Mouse (Mus musculus) heart, postnatal 10 days (tissue): ENCODE data around the gene Kpna7. TPM values are rescaled to one million over a fixed set of nuclear protein-coding genes. Genes with fewer than 3 reads are reported as not detected.
"Not testable (repeated sequence)": the region's sequence is repeated elsewhere in the genome, so short reads cannot be mapped to it uniquely, and the experiment has no call there.

Experiments used
- DNase-seq, 2 experiments: peaks; one replicate each; pipeline ENCODE4 v3.0.0; 2021
- intact Hi-C: fragments of 180-260 bp; cut with DNase I; formaldehyde crosslinking; loops from one replicate; pipeline ENCODE4 v1.15.1; 2025
- total RNA-seq, 2 experiments: library from RNA; stranded (reverse); gene quantifications; 2 replicates each; pipeline ENCODE4 v1.2.3; 2021

Gene Kpna7
- total RNA-seq, 2 experiments from 2014 or later, result not detected

- intact Hi-C loops, result no loop called here
- DNase-seq, result no peak
Measured at GRCm38 (mm10) chr5:145105694-145106275, 22.0 kb upstream of the Kpna7 start.

- intact Hi-C loops, result no loop called here
- DNase-seq, result no peak
Measured at GRCm38 (mm10) chr5:145104328-145104727, 20.5 kb upstream of the Kpna7 start.

GRCm38 (mm10) chr5:145102706-145103105 is 18.9 kb upstream of the Kpna7 start:
- intact Hi-C loops, result no loop called here
- no peak for DNase-seq

GRCm38 (mm10) chr5:145101451-145101850 is 17.6 kb upstream of the Kpna7 start:
- not testable (repeated sequence) for DNase-seq

GRCm38 (mm10) chr5:145100960-145101359 is 17.1 kb upstream of the Kpna7 start:
- DNase-seq, result peak; percentile 33 to 37
- intact Hi-C loops, result no loop called here

More at GRCm38 (mm10) chr5:145101451-145101850, 17.6 kb upstream of the Kpna7 start:
- intact Hi-C loops, result not testable (repeated sequence)

DNA sequence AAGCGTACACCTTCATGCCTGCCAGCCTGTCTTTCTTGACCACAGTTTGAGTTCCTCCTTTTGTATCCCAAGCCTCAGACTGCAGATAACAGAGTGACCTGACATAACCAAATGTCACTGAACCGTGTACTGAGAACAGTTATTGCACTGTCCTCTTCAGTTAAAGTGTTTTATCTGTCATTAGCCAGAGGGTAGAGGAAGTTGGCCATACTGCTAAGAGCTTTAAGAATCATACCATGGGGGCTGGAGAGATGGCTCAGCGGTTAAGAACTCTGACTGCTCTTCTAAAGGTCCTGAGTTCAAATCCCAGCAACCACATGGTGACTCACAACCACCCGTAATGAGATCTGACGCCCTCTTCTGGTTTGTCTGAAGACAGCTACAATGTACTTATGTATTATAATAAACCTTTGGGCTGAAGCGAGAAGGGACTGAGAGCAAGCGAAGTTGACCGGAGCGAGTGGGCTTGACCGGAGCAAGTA is 14.6 kb upstream of the Kpna7 start:
- intact Hi-C loops, result no loop called here
- DNase-seq, result no peak

GRCm38 (mm10) chr5:145096195-145096594 is 12.4 kb upstream of the Kpna7 start:
- no peak for DNase-seq
- intact Hi-C loops, result no loop called here

DNA sequence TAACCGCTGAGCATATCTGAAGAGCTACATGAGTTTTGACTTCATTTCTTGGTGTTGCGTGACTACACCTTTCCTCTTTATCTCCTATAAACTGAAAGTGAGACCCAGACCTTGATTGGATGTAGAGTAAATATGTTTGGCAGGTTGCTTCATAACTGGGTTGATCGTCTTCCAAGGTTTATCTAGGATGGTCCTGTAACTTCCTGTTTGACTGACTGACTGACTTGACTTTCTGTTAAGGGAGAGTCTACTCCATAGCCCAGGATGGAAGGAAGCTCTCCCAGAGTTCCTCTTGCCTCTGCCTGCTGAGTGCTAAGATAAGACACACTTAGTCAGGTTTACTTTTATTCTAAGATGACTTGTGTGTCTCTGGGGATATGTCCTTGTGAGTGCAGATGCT is 6.0 kb upstream of the Kpna7 start:
- no peak for DNase-seq
- intact Hi-C loops, result loop anchor here (10.0 kb wide), 1 partner anchor 195 kb away; no protein-coding TSS in a partner anchor

- no peak for DNase-seq
- intact Hi-C loops, result loop anchor here (10.0 kb wide), 1 partner anchor 193 kb away; no protein-coding TSS in a partner anchor
Measured at GRCm38 (mm10) chr5:145088186-145088585, 4.4 kb upstream of the Kpna7 start.

- intact Hi-C loops, result loop anchor here (2.0 to 10.0 kb wide), 2 partner anchors 56 to 190 kb away; partner anchors contain the start of genes Bud31 and Pdap1
- DNase-seq, result no peak
Measured at GRCm38 (mm10) chr5:145084822-145085221, 992 bp upstream of the Kpna7 start.

DNA sequence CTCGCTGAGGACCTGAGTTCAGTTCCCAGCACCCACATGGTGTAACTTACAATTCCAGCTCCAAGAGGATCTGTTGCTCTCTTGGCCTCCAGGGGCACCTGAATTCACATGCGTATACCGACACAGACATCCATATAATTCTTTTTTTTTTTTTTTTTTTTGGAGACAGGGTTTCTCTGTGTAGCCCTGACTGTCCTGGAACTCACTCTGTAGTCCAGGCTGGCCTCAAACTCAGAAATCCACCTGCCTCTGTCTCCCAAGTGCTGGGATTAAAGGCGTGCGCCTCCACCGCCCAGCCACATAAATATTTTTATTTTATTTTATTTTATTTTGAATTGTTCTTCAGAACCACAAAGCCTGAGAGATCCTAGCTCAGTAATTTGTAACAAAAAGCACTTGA is 629 bp downstream of the Kpna7 start:
- intact Hi-C loops, result loop anchor here (10.0 kb wide), 1 partner anchor 188 kb away; no protein-coding TSS in a partner anchor
- not testable (repeated sequence) for DNase-seq

GRCm38 (mm10) chr5:145081866-145082613 is 1.8 kb downstream of the Kpna7 start:
- intact Hi-C loops, result loop anchor here (10.0 kb wide), 1 partner anchor 187 kb away; no protein-coding TSS in a partner anchor
- no peak for DNase-seq

GRCm38 (mm10) chr5:145075081-145075480 is 8.7 kb downstream of the Kpna7 start:
- intact Hi-C loops, result no loop called here
- no peak for DNase-seq

DNA sequence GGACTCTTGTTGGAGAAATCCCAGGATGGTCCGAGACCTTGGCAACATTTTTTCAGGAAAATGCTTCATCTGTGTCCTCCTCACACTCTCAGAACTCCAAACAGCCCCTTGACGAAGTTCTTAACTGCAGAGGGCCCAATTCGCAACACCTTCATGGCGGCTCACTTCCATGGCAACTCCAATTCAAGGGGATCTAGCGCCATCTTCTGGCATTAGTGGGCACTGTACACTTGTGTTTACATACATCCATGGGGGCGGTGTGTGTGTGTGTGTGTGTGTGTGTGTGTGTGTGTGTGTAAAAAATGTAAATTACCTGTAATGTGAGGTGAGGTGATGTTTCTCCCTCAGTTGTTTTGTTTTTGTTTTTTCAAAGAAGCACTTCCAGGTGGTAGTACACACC is 12.5 kb downstream of the Kpna7 start:
- DNase-seq, result no peak
- intact Hi-C loops, result loop anchor here (5.0 kb wide), 1 partner anchor 69 kb away; no protein-coding TSS in a partner anchor

DNA sequence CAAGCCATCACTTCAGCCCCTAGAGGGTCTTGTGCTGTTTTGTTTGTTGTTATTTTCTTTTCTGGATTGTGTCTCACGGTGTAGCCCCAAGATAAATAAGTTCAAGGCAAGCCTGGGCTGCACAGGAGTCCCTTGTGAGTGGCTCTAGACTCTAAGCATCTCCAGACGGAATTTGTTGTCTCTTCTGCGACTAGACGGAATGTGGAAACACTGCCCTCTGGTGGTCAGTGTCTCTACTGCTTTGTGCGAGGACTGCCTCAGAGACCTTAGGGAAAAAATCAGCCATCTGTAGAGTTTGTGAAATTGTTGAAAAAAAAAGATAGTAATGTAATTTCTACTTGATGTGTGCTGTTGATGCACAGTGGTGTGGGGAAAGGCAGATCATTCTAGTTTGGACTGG is 14.1 kb downstream of the Kpna7 start:
- peak; percentile 71 to 87 for DNase-seq
- intact Hi-C loops, result loop anchor here (5.0 kb wide), 2 partner anchors 52 to 67 kb away; no protein-coding TSS in a partner anchor

DNA sequence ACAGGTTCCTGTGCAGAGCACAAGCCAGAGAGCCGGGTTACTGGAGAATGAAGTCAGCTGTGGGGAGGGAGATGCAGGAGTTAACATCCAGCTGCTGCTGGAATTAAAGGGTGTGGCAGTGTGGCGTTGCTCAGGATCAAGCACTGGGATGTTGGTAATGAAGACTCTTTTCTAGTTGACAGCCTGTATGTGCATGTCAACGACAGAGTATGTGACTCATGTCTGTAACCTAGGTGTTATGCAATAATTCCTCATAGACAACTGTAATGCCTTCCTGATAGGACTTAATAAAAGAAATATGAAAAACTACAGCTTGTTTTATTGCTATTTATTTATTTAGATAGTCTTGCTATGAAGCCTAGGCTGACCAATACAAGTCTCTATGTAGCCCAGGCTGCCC is 15.0 kb downstream of the Kpna7 start:
- intact Hi-C loops, result loop anchor here (5.0 kb wide), 1 partner anchor 52 kb away; no protein-coding TSS in a partner anchor
- DNase-seq, result no peak

GRCm38 (mm10) chr5:145064765-145065340 is 19.0 kb downstream of the Kpna7 start:
- no peak for DNase-seq
- intact Hi-C loops, result loop anchor here (5.0 kb wide), 1 partner anchor 48 kb away; no protein-coding TSS in a partner anchor

GRCm38 (mm10) chr5:145059524-145059923 is 24.3 kb downstream of the Kpna7 start:
- intact Hi-C loops, result no loop called here
- DNase-seq, result no peak

- intact Hi-C loops, result no loop called here
- DNase-seq, result no peak
Measured at GRCm38 (mm10) chr5:145058722-145059121, 25.1 kb downstream of the Kpna7 start.

DNA sequence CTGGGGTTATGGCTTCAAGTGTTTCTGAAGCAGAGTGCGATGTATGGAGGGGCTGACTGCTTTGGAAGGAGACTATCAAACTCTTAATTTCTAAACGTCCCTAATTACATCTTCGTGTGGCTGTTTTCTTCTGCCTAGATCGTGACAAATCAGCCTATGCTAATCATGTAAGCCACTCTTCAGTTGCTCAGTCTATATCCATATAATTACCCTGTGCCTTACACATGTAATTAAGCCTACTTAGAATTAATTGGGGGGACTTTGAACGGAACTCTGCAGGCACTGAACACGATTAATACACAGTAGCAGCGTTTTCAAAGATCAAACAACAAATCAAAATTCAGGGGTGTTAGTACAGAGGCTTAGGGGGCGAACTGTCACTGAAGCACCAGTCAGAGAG is 25.9 kb downstream of the Kpna7 start:
- intact Hi-C loops, result no loop called here

DNA sequence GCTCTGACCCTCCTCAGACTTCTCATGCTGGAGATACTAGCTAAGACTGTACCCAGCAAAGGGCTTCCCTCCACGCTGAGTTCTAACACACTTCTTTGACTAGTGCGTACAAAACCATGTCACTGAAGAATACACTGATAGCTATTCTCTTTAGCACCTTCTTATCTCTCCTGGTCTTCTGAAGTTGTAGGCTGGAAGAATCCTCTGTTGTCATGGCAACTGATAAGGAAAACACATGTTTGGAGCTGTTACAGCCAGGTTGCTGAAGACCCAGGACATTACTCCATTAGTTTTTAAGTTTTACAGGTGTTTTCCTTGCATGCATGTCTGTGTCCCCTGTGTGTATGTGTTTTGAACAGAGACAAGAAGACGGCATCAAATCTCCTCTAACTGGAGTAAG is 29.6 kb downstream of the Kpna7 start:
- intact Hi-C loops, DNase-seq: not testable (repeated sequence)

More for the DNA sequence above, 25.9 kb downstream of the Kpna7 start:
- no peak for DNase-seq
